Mouse (Mus musculus) liver, postnatal 0 days (tissue): ENCODE results near the gene Rnase4.

Source experiments
- CTCF ChIP-seq: sonication (generic); IDR thresholded peaks from 2 replicates; pipeline ENCODE4 v1.5.1; 2016; ENCODE audit warnings: antibody characterized with exemption, low read depth
- EP300 ChIP-seq: IDR thresholded peaks from 2 replicates; pipeline ENCODE4 v1.6.1; 2016; ENCODE audit warnings: antibody characterized with exemption, low read depth, mild to moderate bottlenecking

DNA sequence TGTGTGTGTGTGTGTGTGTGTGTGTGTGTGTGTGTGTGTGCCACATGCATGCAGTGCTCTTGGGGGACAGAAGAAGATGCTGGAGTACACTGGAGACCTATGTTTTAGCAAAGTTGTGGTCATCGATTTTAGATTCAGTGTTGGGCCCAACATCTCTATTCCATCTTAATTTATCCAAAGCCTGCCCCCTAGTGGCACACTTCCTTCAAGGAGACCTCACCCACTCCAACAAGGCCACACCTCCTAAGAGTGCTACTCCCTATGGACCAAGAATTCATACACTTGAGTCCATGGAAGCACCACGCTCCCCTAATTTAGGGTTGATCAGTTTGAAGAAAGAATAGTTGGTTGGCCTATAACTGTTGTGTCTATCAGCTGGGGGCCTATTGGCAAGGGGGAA lies 21.3 kb upstream of the Rnase4 start:
- TF ChIP-seq CTCF (peak; percentile 58), EP300 (no peak)
